Mouse (Mus musculus): ENCODE data around the gene Foxm1. TPM values are rescaled to one million over a fixed set of nuclear protein-coding genes. Genes with fewer than 3 reads are reported as not detected.
"Not testable (repeated sequence)": the region's sequence is repeated elsewhere in the genome, so short reads cannot be mapped to it uniquely, and the experiment has no call there.

Foxm1 gene
- polyA plus RNA-seq, 1 experiment from 2014 or later = 22.0 TPM

GRCm38 (mm10) chr6:128375192-128375591, 12.4 kb downstream of the Foxm1 start, which contains the start of the genes Tex52 and Gm44596:
Tex52 (plus strand) TSS chr6:128375456.
Gm44596 (plus strand) TSS chr6:128375503.
- no peak for DNase-seq (ENCODE audit: low spot score)

- no peak for DNase-seq (ENCODE audit: low spot score)
Measured at GRCm38 (mm10) chr6:128376371-128377085, 13.8 kb downstream of the Foxm1 start.

- no peak for DNase-seq (ENCODE audit: low spot score)
Measured at GRCm38 (mm10) chr6:128379636-128380035, 16.9 kb downstream of the Foxm1 start.

- DNase-seq (ENCODE audit: low spot score) = not testable (repeated sequence)
Measured at GRCm38 (mm10) chr6:128380594-128381167, 17.9 kb downstream of the Foxm1 start.

GRCm38 (mm10) chr6:128381254-128381653, 18.5 kb downstream of the Foxm1 start:
- DNase-seq (ENCODE audit: low spot score) = no peak

GRCm38 (mm10) chr6:128383752-128384151, 21.0 kb downstream of the Foxm1 start:
- DNase-seq (ENCODE audit: low spot score) = no peak

- no peak for DNase-seq (ENCODE audit: low spot score)
Measured at GRCm38 (mm10) chr6:128385026-128385425, 22.3 kb downstream of the Foxm1 start.

- DNase-seq (ENCODE audit: low spot score) = no peak
Measured at GRCm38 (mm10) chr6:128389185-128389584, 26.4 kb downstream of the Foxm1 start.

GRCm38 (mm10) chr6:128390683-128391082, 27.9 kb downstream of the Foxm1 start:
- no peak for DNase-seq (ENCODE audit: low spot score)

- no peak for DNase-seq (ENCODE audit: low spot score)
Measured at GRCm38 (mm10) chr6:128397574-128398261, 35.0 kb downstream of the Foxm1 start.

GRCm38 (mm10) chr6:128398996-128399395, 36.2 kb downstream of the Foxm1 start, which contains the start of gene Nrip2:
Nrip2 (plus strand) TSS chr6:128399296.
- no peak for DNase-seq (ENCODE audit: low spot score)

GRCm38 (mm10) chr6:128399421-128400185, 36.8 kb downstream of the Foxm1 start:
- no peak for DNase-seq (ENCODE audit: low spot score)

- no peak for DNase-seq (ENCODE audit: low spot score)
Measured at GRCm38 (mm10) chr6:128404708-128405107, 41.9 kb downstream of the Foxm1 start.

- DNase-seq (ENCODE audit: low spot score) = no peak
Measured at GRCm38 (mm10) chr6:128408544-128409125, 45.9 kb downstream of the Foxm1 start.

GRCm38 (mm10) chr6:128410305-128410704, 47.5 kb downstream of the Foxm1 start:
- no peak for DNase-seq (ENCODE audit: low spot score)

GRCm38 (mm10) chr6:128411115-128411514, 48.3 kb downstream of the Foxm1 start:
- DNase-seq (ENCODE audit: low spot score) = peak; percentile 63

GRCm38 (mm10) chr6:128416169-128416568, 53.4 kb downstream of the Foxm1 start:
- no peak for DNase-seq (ENCODE audit: low spot score)

- DNase-seq (ENCODE audit: low spot score) = no peak
Measured at GRCm38 (mm10) chr6:128418076-128418475, 55.3 kb downstream of the Foxm1 start.

GRCm38 (mm10) chr6:128421036-128421435, 58.3 kb downstream of the Foxm1 start:
- DNase-seq (ENCODE audit: low spot score) = no peak

- DNase-seq (ENCODE audit: low spot score) = no peak
Measured at GRCm38 (mm10) chr6:128421480-128421879, 58.7 kb downstream of the Foxm1 start.
